Mouse (Mus musculus) testis, postnatal 14 days (tissue): ENCODE results near the gene Znrd1.
"Not testable (repeated sequence)": the region's sequence is repeated elsewhere in the genome, so short reads cannot be mapped to it uniquely, and the experiment has no call there.

Experiments
- DNase-seq: peaks from one replicate; pipeline ENCODE4 v3.0.0; 2021; ENCODE audit warnings: low spot score

Gene Znrd1

DNA sequence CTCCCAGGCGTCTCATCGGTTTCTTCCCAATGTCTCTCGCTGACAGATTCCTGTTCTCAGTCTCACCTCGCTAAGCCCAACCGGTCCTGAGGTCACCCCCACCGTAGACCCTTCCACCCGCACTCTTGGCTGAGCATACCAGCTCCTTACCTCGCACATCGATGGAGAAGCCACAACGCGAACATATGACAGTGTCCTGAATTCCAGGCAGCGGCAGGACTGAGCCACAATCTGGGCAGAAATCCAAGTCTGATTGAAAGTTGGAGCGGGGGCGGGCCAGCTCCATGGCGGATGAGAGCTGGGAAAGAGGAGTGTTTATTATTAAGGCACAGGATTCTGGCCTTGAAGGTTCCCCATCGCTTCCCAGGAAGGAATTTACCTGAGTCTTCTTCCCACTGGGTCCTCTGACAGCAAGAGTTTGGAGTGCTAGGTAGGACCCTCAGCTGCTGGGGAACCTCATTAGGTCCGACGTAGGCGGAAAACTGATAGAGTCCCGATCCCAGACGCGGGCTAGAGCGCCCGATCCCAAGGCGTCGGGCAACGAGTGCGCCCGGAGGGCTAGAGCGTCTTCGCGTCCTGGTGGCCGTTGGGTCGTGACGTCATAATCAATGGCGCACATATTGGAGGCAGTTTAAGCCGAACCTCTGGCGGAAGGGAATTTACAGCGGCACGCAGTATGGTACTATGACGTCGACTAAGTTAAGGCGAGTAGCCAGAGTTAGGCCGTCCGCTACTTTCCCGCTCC, at the start of gene Znrd1, which contains the start of gene Znrd1as:
Znrd1 (minus strand) TSS at position 561 of the 745 bp plus-strand sequence.
Znrd1as (plus strand) TSS at position 594 of the 745 bp plus-strand sequence.
- DNase-seq: peak; percentile 95

GRCm38 (mm10) chr17:37003366-37003765, 45.0 kb upstream of the Znrd1 start:
- DNase-seq: no peak

- peak; percentile 41 for DNase-seq
These were observed 44.3 kb upstream of the Znrd1 start for GRCm38 (mm10) chr17:37002364-37003330.

DNA sequence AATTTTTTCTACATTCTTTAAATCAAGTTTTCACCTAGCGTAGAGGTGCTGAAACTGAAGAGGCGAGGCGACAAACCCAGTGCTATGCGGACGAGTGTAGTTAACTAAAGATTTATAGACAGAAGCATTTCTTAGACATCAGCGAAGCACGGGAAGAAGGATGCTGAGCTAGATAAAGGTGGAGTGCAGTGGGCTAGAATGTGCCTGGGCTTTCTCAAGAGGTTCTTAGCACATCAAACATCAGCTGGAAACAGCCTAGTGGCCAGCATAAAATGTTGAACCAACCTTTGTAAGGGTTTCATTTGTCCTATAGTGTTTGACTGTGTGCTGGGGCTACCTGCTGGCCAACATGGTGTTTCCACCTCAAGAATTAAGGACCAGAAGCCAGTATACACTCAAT, 42.5 kb upstream of the Znrd1 start, which contains the start of gene Zfp57:
Zfp57 (plus strand) TSS at position 301 of the 400 bp plus-strand sequence.
- no peak for DNase-seq

- no peak for DNase-seq
These were observed 40.1 kb upstream of the Znrd1 start for GRCm38 (mm10) chr17:36998477-36998876.

GRCm38 (mm10) chr17:36997033-36997735, 38.8 kb upstream of the Znrd1 start:
- DNase-seq: peak; percentile 53

GRCm38 (mm10) chr17:36995448-36995847, 37.1 kb upstream of the Znrd1 start:
- DNase-seq: no peak

- DNase-seq: no peak
These were observed 36.2 kb upstream of the Znrd1 start for GRCm38 (mm10) chr17:36994528-36994927.

- DNase-seq: no peak
These were observed 35.5 kb upstream of the Znrd1 start for GRCm38 (mm10) chr17:36993770-36994325.

GRCm38 (mm10) chr17:36992336-36993104, 34.2 kb upstream of the Znrd1 start:
- DNase-seq: no peak

GRCm38 (mm10) chr17:36990630-36991029, 32.3 kb upstream of the Znrd1 start:
- DNase-seq: not testable (repeated sequence)

GRCm38 (mm10) chr17:36989437-36989836, 31.1 kb upstream of the Znrd1 start, which contains the start of gene H2-M5:
TSS of gene H2-M5 (minus strand) at chr17:36989537.
- no peak for DNase-seq

DNA sequence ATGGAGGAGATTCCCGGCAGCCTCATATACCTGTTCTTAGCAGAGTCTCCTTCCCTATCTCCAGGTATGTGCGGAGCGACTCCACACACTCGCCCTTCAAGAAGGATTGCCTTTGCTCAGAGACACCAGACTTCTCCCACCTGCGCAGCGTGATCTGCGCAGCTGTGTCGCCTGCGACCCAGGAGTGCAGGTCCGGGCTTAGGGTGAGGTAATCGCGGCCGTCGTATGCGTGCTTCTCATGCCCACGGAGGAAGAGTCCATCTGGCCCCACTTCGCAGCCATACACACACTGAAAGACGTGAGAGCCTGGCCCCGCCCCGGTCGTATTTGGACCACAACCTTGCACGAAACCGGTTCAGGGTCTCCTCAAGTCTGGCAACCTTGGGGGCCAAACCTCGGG, 30.1 kb upstream of the Znrd1 start:
- no peak for DNase-seq

DNA sequence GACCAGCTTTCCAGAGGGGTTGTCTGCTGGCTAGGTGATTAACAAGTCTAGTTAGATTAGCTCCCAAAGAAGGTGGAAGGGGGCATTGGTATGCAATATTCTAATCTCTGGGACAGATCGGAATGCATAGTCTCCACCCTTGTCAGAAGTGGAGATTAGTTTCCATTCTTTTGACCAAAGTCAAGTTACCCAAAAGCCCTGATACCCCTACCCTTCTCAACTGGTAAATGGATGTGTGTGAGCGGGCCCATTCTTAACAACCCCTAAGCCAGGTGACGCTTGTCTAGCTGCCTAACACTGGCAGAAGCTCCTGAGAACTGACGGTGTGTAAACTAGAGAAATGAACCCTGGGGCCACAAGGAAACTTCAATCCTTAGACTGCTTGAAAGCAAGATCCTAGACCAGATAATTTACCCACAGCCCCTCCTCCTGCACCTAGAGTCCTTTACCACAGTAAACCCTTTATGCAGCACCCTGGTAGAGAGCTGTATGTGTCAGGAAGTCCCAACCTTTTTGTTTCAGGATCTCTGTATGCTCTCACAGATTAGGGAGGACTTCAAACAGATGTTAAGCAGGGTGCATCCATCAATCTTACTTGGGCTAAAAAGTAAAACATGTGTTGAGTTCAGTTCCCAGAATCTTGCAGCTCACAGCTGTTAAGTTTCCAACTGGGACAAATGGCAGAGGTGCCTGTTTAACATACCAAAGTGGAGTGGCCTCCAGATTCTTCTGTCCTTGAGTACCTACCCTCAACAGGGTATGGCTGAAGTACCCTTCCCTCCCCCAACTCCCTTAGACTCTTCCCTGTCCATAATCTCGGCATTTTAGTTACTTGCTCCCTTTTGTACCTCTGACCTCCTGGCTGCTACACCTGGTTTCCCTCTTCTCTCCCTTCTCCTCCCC, 24.1 kb upstream of the Znrd1 start:
- no peak for DNase-seq

GRCm38 (mm10) chr17:36981845-36982244, 23.5 kb upstream of the Znrd1 start:
- no peak for DNase-seq

DNA sequence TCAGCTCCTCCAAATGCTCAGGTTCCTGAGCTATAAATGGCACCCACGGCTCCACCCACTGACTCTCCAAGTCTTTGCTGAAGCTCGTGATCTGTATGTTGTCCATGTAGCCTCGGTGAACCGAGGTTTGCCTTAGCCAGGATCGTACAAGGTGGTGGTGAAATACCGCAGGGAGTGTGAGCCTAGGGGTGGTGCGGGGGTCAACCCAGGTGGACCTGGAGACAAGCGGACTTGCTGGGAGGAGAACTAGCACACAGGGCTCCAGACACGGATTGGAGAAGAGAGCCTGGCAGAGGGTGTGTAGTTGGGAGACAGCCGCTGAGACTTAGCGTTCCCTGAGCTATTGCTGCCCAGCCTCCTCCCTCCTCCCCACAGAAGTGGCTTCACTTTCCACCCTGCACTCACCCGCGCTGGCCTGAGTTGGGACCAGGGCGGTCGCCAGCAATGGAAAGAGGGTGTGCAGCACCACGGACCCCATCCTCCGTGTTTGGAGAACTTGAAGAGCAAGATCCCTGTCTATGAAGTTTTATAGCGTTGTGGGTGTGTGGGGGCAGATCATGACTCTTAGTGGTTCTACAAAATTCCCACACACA, 23.0 kb upstream of the Znrd1 start, which contains the start of gene 2410137M14Rik:
2410137M14Rik (minus strand) TSS at position 17 of the 593 bp plus-strand sequence.
- no peak for DNase-seq

- DNase-seq: no peak
These were observed 15.0 kb upstream of the Znrd1 start for GRCm38 (mm10) chr17:36973271-36973787.

DNA sequence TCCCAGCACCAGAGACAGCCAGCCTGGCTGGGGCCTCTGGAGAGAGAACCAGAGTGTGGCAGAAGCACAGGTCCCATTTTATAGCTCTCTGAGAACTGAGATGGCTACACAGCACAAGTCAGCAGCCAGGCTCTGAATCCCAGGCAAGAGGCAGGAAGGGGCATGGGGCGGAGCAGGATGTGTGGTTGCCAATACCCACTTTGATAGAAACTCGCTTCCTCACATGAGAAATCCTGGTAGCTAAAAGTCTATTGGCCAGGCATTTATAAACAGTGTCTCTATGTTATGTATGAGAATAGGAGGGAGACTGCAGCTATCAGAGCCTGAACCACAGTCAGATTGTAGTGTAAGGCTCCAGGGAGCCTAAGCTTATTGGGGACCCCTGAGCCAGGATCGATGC, 14.4 kb upstream of the Znrd1 start:
- DNase-seq: no peak
